Mouse (Mus musculus) spleen, postnatal 4 days (tissue): Measurements from ENCODE around the gene Prpsap2.
A peak's percentile ranks its signal among the peaks of the same experiment; 100 is the strongest.

ENCODE experiments used
- DNase-seq, 2 experiments: peaks; one replicate each; pipeline ENCODE4 v3.0.0; 2022; ENCODE audit warnings: low spot score in 2 of 2

The Prpsap2 gene

DNA sequence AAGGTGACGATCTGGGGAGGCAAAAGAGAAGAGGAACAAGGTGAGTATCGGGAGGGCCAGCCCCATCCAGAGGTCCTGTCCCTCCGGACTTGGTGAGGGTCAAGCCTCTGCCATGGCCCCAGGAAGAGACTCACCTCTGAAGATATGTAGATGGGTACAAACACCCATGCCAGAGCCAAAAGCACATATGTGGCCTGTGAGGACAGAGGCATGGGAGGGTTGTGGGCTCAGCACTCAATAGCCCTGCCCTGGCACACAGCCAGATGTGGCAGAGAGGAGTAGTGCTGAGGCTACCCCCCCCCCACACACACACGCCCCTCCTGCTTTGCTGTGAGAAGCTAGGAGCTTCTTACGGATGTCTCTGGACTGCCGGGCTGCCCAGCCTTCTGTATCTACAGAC lies 46.8 kb downstream of the Prpsap2 start:
- DNase-seq = no peak

DNA sequence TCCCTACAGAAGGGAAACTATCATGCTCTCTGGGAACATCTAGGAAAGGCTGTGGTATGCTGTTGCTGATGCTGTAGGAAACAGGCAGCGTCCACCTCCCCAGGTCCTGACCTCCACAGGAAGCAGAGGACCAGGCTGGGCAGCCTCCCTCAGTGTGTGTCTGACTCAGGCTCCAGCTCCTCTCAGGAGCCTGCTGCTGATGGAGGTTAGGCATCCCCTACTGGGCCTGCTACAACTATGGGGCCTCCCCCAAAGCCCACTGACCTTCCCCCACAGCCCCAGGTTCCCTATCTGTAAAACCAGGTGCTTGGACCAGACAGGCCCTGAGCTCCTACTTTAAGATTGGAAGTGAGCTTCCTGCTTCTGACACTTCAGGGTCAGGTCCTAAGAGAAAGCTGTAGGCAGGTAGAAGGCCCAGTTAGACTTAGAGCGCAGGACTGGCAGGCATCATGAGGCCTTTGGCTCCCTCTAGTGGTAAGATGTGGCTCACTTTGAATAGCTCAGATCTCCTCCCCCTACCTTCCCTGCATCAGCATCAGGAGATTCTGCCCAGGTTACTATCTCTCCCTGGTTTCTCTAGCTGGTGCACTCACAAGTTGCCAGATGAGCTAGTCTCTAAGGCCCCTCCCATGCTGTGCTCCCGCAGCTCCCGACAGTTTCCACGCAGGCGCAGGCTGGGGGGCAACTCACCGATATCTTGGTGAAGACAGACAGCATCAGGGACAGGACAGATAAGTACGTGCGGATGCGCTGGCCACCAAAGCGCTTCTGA lies 47.4 kb downstream of the Prpsap2 start:
- peak; percentile 64 to 79 for DNase-seq

DNA sequence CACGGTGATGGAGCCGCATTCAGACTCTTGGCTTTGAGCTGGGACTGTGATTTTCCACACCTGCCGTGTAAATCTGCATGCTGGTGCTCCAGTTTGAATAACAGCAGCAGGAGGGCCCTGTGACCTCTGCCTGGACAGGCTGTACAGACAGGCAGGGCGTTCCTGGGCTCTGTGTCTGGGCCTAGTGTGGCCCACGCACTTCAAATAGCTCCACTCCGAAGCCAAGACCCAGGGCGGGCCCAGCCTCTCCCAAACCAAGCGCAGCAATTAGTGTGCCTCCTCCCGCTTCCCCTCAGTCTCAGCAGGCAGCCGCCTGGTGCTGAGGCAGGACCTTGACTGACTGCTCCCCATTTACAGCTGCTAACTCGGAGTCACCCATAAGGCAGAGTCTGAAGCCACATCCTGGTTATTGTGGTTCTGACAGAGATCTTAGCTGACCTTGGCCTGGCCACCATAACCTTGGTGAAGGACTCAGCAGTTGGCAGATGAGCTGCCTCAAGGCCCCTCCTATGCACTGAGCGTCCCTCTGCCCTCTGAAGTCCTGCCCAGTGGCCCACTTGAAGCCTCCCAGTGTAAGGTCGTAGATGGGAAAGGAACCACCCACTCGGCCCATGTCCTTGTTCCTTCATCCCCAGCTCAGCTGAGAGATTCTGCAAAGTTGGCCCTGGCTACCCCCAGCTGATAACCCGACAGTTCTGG lies 48.6 kb downstream of the Prpsap2 start:
- no peak for DNase-seq

DNA sequence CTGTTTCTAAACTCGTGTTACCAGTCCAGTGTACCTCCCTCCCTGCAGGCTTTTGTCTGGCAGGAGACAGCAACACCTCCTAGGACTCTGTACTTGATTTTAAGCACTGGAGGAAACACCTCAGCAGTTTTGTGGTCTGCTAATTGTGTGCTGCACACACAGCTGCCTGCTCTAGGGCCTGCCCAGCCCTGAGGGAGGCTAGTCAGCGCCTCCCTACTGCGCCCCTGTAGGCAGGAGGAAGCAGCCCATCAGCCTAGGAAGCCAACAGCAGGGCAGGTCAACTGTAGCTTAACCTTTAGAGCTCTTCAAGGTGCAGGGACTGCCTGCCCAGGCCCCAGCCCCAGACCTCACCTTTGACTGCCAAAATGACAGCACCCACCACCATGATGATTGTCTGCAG lies 53.0 kb downstream of the Prpsap2 start:
- no peak for DNase-seq

DNA sequence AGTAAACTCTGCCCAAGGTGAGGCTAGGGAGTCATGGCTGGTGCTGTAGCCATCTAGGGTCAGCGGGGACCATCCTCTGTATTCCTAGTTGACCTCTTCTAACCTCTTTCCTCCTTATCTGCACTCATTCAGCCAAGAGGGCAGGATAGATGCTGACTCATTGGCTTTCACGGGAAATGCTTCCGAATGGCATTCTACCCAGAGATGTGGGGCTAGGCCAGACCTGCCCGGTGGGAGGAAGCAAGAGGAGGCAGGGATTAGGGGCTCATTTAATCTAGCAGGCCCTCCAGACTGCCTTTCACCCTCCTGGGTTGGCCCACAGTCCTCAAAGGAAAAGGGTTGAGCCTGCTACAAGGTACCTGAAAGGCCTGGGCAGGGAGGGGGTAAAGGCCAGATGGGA lies 55.7 kb downstream of the Prpsap2 start:
- DNase-seq = no peak

DNA sequence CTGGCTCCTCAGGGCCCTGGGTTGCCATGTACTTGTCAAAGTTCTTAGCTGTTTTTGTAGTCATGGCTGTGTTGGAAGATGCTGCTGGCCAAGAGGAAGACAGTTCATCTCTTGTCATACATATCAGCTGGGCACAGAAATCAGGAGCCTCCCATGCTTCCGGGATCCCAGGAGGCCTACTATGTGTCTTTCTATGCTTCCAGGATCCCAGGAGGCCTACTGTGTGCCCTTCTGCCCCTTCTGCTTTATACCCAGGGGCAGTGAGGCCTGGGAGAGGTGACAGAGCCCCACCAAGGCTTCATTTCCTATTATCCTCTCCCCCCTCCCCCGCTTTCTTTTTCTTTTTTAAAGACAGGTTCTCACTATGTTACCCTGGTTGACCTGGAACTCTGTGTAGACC lies 56.3 kb downstream of the Prpsap2 start:
- DNase-seq = no peak

DNA sequence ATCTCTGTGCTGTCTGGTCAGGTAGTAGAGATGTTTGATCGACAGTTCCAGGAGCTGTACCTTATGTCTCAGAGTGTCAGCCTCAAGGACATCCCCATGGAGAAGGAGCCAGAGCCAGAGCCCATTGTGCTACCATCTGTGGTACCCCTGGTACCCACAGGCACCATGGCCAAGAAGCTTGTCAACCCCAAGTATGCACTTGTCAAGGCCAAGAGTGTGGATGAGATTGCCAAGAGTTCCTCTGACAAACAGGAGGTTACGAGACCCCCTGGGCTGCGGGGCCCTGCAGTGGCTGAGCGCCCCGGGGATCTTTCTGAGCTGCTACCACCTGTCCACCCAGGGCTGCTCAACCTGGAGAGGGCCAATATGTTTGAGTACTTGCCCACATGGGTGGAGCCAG lies 59.4 kb downstream of the Prpsap2 start:
- DNase-seq = no peak

DNA sequence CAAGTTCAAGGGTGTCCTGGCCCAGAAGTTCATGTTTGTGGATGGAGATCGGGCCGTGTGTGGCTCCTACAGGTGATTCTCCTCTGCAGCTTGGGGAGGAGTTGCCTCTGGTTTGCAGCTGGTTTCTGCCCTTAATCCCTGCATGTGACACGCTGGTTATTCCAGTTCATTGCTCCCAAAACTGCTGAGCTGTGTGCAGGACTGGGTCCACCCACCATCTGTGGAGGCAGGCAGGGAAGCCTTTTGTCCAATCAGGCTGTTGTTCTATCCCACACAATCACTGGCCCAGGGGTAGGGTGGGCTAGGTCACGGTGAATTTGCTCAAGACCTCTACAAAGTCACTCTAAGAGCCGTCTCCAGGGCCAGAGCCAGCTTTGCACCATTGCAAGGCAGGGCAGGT lies 60.2 kb downstream of the Prpsap2 start:
- DNase-seq = no peak

DNA sequence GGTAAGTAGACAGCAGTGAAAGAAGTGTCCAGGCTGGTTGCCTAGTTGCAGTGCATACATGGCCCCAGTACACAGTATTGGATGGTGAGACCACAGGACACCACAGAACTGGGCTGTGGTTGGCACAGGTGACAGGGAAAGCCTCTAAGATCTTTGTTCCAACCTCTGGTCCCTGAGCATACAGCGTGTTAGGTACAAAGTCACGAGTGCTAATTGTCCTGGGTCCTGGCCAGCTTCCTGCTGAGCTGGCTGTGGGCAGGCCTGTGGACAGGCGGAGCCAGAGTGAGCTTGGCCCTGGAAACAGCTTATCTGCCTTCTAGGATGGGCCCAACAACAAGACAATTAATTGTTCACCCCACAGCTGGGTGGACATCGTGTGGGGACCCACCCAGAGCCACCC lies 62.0 kb downstream of the Prpsap2 start:
- no peak for DNase-seq

DNA sequence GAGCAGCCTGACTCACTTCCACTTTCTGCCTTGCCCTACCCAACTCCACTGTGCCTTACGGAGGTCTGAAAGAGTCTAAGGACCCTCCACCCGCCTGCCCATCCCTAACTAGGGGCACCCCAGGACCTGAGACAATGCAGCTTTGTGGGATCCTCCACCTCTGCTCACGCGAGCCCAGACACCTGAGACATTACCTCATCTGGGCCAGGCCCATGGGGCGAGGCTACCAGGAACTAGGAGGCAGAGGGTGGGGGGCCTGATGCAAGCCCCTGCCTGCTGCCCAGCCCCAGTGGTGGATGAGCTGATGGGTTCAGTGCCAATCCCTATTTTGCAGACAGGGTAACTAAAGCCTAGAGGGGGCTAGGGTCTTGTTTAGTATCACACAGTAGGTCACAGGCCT lies 62.4 kb downstream of the Prpsap2 start:
- DNase-seq = no peak

DNA sequence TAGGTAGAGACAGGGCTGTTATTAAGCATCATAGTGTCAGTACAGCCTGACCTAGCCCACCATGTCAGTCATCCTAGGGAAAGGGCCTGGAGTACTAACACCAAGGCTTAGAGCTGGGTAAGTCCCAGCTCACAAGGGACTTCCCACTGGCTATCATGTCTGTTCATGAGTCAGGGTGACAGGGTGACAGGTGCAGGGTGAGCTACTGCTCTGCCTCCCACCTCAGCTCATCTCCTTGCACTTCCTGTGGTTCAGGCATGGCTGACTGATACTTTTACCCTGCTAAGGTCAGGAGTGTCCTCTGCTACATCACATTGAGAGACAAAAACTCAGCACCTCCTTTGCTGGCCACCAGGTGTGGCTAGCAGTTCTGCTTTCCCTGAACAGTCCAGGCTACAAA lies 63.0 kb downstream of the Prpsap2 start:
- no peak for DNase-seq

DNA sequence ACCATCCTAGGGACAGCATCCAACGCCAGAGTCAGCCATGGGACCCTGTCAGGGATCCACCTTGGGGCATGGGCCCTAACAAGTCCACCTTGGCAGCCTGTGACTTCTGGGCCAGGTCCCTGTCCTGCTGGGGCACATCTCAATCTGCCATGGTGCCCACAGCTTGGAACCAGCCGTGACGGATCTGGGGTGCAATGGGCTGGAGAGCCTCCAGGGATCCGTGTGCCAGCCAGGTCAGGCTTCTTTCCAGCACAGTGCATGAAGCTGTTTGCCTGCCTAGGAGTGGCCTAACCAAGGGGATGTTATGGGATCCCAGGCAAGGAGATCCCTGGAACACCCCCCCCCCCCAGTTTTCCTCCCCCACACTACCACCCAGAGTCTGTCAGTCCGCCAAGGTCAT lies 68.9 kb downstream of the Prpsap2 start:
- no peak for DNase-seq

DNA sequence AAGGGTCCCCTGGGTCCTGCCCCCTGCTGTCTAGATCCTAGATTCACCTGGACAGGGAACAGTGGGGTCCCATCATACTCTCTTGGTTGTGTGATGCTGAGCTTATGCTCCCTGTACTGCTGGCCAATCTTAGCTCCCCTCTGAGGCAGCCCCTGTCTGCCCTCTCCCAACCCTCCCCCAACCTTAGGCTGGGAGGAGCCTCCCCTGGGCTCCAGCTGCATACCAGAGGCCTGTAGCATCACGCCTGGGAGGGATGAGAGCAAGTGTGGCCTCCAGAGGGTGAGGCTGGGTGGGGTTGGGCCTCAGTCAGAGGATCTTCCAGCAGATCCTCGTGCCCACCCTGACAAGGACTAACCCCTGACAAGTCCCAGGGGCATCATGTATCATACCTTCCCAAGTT lies 74.3 kb downstream of the Prpsap2 start:
- DNase-seq = no peak

DNA sequence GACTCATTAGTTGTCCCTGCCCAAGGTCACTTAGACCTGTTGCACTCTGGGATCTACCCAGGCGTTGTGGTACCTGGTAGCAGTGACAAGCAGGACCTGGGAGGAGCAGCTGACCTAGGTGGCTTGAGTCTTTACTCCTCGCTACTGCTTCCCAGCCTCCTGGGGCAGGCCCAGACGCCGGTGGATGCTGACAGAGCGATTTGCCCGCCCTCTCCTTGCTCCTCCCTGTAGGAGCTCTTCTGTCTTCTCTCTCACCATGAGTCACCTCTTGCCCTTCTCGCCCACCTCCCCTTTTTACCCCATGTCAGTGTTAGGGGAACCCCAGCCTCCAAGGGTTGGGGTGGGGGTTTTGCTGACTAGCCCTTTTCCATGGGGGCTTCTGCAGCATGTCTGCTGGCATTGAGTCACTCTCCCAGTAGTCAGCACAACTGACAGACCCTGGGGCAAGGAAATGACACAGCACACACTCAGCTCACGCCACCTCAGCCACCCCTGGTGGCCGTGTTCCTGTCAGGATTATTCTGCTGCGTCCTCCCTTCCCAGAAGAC lies 74.9 kb downstream of the Prpsap2 start:
- DNase-seq = no peak

DNA sequence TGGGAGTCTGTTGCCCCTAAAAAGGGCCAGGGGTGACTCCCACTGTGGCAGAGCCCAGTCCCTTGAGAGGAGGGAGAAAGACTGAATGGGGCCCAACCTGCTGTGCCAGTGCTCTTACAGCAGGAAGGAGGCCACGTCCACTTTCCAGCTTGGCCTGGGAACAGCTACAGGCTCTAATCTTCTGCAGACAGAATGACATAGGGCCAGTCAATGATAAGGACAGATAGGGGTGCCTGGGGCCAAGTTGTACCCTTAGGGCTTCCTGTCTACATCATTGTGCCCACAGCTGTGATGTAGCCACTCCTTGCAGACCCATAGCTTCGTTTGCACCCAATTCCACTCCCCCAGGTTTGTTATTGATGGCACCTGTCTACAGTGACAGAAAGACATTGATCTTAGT lies 75.7 kb downstream of the Prpsap2 start:
- DNase-seq = peak in 1 of 2 experiments; percentile 42

DNA sequence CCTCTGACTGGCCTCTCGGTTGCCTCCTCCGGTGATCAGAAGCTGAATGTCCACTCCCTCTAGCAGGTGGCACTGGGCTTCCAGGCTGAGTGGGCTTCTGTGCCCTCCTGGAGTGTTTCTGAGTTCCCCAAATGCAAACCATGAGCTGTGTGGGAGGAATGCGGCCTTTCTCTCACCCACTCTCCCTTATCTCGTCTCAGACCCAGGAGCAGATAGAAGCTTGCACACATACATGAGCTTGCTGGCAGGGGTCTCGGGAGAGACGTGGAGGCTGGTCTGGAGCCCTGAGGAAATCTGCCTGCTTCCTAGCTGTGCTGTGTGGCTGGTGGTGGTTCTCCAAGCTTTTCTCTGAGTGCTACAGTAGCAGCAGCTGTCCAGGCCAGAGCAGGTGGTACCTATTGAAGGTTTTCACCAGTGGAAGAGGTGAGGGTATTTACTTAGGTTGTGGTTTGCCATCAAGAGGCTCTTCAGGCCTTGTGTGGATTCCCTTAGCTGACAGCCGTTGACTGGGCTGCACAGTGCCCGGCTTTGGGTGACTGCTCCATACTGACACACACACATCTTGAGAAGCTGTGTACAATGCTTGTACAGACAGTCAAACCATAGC lies 76.7 kb downstream of the Prpsap2 start:
- no peak for DNase-seq

DNA sequence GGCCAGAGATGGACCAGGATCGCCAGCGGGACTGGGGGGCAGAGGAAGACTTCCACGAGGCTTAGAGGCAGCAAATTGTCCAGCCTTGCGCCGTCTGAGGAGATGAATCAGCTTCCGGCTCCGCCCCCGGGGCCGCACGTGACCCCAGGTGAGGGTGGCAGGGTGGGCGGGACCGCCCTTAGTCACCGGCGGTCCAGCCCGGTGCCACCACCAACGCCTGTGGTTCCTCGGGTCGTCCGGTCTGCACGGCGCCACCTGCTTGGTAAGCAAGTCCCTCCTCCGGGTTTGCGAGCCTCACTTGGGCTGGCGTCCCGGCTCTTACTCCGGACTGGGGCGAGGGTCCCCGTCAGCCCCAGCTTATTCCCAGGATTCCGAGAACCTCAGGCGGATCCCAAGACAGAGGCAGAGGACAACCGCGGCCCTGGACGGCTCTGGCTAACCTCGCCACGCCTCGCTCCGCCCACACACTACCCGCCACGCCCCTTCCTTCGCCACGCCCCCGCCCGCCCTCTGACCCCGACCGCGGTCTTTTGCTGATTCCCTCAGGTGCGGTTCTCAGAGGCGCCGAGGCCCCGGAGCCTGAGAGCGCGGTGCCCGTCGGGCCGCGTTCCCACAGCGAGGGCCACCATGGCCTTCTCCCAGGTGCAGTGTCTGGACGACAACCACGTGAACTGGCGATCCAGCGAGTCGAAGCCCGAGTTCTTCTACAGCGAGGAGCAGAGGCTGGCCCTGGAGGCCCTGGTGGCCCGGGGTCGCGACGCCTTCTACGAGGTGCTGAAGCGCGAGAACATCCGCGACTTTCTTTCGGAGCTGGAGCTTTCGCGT lies 77.8 kb downstream of the Prpsap2 start, which contains the start of gene Fam83g:
Gene Fam83g (plus strand): TSS at position 185 of the 825 bp plus-strand sequence.
- DNase-seq = peak; percentile 89 to 95
